Mouse (Mus musculus) ES-CJ7 (cell line): ENCODE data around the gene Uqcc3.
"Not testable (repeated sequence)": the region's sequence is repeated elsewhere in the genome, so short reads cannot be mapped to it uniquely, and the experiment has no call there.

ENCODE experiments used
- DNase-seq: peaks from one replicate; pipeline ENCODE4 v3.0.0; 2011; ENCODE audit warnings: low read depth, low spot score

Gene Uqcc3

DNA sequence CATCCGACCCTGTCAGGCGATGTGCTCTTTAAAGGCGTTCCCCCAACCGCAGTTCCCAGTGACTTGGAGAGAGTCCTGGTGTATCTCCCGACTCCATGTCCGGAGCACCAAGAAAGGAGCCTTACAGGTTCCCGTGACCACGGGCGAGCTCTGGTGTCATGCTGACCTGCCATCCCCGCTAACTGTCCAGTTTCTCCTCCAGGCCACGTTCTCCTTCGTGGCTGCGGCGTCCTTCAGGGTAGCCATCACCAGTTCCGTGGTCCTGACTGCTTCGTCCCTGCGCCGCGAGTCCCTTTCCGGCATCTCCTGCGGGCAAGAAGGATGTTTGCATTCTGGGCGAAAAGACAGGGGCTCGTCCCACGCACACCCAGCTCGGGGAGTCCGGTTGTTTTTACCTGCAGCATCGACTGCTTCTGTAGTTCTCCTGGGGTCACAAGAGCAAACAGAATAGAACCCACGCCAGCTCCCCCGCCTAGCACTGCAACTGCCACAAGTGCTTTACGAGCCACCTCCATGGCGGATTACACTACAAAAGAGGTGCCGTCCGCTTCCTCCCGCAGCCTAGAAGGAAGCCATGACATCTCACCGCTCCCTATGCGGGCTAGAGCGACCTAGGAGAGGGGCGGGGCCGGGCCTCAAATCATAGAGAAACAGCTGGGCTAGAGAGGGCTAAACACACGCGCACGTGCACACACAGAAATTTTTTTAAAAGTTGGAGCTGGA, at the start of gene Uqcc3:
Gene Uqcc3, minus strand, starts transcription at position 613 of the 723 bp plus-strand sequence.
- peak; percentile 88 for DNase-seq

DNA sequence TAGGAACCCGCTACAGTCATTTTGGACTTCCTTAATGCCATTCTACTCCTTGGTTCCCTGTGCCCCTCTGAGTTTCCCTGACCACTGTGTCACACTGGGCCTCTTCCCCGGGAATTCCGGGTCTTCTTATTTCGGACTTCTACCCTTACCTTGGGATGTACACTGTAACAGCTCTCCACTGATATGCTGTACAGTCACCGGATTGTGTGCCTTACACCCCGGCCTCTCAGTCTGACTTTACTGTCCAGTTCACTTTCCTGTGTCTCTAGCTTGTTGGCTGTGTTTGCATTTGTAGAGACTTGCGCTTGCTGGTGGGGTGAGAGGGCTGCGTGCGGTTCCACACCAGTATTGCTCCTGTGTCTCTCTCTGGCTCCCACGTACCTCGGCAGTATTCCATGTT, 49.4 kb upstream of the Uqcc3 start:
- DNase-seq: no peak

DNA sequence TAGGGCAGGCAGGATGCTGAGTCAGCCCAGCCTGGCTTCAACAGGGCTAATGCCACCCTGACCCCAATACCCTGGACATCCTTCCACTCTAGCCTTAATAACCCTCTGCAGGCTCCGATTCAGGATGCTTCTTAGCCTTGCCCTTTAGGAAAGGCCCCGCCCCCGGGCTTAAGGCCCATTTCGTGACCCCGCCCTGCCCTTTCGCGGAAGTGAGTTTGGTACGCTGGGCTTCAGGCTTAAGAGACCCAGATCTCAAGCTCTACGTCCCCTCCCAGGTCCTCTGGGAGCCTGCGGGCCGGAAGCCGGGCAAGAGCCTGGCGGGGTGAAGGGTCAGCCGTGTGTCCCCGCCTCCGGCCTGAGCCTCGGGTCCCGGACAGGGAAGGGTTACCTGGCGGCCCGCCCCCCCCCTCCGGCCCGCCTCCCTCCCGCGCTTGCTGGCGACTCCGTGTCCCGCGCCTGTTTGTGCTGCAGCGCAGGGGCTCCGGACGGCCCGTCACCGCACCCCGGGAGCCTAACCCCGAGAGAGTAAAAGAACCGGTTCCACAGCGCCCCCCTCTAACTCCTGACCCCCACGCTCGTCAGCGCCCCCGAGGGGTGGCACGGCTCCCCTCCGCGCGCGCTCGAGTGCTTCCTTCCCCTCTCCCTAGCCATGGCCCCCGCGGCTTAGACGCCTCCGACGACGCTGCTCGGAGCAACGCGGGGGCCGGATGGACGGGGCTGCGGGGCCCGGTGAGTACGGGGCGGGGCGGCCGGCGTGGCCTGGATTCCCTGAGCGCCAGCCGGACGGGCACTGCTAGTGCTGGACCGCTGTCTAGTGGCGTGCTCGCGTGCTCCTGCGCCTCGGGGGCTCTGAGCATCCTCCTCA, 48.7 kb upstream of the Uqcc3 start, which contains the start of the genes Rom1 and Eml3:
Gene Rom1, minus strand, starts transcription at position 133 of the 865 bp plus-strand sequence.
Gene Eml3, plus strand, starts transcription at position 329 of the 865 bp plus-strand sequence.
- DNase-seq: peak; percentile 83

DNA sequence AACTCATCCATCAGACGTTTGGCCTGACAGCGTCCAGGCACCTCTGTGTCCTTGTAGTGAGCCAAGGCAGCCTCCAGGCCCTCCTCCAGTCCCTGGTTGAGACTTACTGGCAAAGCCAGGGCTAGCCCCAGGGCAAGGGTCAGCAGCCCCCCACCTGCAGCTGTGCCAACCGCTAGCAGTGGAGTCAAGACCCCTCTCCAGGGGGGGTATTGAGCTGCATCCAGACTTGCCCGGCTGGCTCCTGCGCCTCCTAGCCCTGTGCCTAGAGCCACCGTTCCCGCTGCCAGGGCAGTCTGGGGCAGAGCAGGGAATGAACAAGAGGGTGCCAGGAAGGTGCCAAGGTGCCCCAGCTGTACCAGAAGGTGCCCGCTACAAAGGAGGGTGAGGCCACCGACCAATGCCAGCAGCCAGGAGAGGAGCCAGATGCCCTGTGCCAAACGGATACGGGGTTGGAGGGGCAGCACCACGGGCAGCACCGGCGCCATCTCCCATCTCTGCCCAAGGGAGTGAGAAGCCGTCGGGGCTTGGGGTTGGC, 48.0 kb upstream of the Uqcc3 start:
- DNase-seq: no peak

DNA sequence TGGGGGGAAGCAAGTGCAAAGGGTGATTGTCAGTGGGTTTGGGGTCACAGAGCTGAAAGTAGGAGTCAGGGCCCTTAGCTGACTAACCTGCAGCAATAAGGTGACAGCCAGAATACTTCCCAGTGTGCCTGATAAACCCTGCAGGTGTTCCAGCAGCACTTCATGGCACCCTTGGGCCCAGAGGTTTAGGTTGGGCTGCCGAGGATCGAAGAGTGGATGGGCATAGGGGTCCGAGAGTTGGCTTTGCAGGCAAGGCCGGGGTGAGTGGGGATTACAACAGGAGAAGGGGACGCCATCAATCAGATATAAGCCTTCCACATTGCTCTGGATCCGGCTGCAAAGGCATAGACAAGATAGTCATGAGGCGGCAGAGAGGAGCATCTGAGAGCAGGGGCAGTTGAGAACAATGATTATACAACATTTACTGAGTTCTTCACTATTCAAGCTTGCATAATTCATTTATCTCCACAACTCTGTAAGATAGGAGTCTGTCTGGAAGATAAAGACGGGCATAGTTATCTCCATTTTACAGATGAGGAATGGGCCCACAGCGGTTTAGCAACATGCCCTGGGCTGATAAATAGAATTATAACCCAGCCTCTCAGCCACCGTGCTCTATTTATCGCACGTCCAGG, 47.3 kb upstream of the Uqcc3 start:
- DNase-seq: no peak

DNA sequence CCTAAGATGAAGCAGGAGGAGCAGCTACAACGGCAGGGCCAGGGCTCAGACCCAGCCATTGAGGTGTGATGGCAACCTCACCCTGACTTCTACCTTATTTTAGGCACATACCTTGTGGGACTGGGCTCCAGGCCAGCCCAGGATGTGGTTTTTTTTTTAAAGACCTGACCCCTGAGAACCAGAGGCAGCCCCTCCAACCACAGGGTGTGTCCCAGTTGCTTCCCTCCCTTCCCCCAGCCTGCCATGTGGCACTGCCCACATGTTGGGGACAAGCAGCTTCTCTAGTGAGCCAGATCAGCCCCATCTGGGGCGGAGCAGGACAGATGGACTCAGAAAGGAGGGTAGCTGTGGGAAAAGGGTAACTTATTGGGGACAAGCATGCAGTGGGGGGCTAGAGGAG, 46.0 kb upstream of the Uqcc3 start:
- no peak for DNase-seq

DNA sequence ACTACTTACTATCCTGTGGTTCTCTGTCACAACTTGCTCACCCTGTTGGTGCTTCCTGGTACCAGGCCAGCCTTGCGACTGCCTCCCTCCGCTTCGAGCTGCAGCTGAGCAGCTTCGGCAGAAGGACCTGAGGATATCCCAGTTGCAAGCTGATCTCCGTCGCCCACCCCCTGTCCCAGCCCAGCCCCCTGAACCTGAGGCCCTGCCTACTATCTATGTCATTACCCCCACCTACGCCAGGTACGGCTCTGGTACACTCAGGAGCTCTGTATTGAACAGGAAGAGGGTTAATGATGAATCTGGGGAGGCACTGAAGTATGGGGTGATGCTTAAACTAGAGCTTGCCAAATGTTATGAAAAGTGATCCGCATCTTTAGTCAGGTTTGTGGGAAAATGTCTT, 41.0 kb upstream of the Uqcc3 start:
- DNase-seq: no peak

DNA sequence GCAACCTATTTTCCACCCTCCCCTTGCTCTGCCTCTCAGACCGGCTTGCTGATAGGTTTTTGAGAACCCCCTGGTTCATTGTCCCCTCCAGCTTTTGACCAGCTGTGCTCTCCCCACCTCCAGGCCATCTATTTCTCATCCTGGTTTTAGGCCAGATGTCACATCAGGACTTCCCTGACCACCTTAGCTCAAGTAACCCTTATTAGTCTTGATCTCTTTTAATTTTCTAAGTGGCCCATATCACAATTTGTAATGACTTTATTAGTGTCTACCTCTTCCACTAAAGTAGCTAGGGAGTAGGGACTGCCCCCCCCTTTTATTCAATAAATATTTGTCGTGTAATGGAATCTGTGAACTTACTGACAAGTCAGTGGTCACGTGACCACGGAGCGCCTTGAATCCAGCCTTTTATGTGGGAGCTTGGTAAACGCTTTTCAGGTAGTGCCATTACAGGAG, 40.1 kb upstream of the Uqcc3 start:
- DNase-seq: peak; percentile 67

DNA sequence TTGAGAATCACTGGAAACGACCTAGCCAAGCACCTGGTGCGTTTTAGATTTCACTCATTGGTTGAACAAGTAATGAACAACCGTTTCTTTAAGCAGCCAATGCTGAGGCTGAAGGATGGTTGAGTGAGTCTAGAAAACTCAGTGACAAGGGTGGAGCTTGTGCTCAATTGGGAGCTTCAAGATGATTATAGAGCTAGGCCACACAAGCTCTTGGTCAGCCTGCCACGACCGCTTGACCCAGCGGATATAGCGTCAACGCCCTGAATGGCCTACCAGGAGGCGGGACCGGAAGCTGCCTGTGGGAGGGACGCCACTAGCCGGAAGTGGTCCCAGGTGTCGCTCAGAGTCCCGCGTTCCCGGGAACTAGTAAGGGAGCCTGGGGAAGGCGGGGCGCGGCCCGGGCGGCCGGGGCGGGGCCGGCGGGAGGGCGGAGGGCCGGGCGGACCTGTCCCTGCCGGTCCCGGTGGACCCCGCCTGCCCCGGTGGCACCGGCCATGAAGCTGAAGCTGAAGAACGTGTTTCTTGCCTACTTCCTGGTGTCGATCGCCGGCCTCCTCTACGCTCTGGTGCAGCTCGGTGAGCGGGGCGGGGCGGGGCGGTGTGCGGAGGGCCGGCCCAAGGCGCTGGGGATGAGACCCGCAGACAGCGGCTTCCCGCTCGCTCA, 39.5 kb upstream of the Uqcc3 start, which contains the start of gene B3gat3:
Gene B3gat3, plus strand, starts transcription at position 302 of the 664 bp plus-strand sequence.
- DNase-seq: peak; percentile 91

DNA sequence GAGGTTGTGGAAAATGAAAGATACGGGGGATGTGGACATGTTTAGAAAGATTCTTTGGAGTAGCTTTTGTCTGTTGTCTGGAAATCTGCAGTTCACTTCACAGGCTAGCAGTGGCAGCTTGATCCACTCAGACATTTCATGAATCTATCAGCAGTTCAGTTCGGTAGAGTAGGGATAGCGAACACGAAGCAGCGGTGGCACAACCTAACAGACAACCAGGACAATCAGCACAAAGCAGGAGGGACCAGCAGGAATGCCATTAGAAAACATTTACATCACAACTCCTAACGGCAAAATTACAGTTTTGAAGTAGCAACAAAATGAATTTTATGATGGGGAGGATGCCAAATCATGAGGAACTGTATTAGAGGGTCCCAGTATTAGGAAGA, 39.0 kb upstream of the Uqcc3 start:
- DNase-seq: no peak

DNA sequence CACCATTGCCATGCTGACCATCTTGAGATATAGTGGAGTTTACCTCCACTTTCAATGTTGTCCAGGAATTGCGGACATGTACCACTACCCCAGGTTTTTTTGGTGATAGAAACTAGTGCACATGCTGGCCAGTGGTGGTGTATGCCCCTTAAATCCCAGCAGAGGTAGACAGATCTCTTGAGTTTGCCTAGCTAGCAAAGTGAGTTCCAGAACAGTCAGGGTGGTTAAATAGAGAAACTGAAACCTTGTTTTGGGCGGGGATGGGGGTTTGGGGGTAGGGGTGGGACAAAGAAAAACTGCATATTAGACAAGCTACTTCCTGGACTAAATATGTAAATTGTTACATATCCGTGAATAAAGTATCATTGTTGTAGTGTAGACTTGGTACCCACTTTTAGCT, 38.3 kb upstream of the Uqcc3 start:
- DNase-seq: no peak

DNA sequence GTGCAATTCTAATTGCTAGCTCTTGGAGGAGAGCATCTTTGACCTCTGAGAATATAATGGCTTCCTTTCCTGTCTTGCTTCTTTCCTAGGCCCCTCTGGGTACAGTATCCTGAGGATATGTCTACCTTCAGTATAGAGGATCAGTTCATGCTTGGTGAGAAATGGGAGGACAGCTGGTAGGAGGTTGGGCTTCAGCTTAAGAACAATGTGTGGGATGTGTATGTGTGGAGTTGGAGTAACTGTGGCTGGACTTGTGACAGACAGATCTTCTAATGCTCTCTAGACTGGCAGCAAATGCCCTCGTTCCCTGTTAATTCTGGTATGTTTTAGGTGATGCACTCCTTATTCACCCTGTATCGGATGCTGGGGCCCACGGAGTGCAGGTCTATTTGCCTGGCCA, 33.5 kb upstream of the Uqcc3 start:
- DNase-seq: no peak

DNA sequence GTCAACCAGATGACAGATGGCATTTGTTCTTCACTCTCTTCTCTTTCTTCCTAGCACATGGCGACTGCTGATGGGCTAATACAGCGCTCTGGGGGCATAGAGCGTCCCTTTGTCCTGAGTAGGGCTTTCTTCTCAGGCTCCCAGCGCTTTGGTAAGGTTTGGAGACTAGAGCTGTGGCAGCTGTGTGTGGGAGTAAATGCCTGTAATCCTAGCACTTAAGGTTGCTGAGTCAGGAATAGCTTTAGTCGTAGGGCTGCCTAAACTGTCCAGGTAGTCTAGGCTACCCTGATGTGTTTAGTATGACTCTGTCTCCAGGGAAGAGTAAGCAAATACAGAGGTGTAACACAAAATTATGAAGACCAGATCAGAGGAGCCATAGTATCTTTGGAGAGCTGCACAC, 31.1 kb upstream of the Uqcc3 start:
- DNase-seq: no peak

DNA sequence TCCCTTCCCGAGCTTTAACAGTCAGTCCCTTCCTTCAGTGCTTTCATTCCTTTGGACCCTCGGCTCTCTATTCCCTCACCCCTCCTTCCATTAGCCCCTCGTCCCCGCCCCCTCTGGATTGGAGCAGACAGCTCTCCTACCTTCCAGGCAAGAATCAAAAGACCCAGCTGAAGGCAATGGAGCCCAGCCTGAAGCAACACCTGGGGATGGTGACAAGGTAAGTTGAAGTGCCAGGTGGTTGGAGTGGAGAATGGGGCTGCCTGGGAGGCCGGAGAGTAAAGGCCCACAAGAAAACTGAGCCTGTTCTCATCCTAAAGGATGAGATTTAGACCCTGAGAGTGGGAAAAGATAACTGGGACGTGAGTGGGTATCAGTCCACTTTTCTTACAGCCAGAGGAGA, 27.8 kb upstream of the Uqcc3 start:
- no peak for DNase-seq

DNA sequence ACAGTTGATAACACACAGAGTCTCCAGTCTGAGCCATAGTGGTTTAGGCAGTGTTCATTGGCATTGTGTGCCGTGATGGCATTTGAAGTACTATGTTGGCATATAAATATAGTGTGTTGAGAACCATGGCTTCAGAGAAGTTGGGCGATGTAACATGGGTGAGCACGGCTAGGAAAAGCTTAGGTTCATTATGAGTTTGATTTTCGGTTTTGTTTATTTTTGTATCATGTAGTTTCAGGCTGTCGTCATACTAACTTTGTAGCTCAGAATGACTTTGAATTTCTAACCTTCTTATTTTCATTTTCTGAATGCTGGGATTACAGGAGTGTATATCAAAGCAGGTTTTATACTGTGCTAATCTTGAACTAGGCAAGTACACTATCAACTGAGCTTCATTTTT, 22.7 kb upstream of the Uqcc3 start:
- DNase-seq: no peak

DNA sequence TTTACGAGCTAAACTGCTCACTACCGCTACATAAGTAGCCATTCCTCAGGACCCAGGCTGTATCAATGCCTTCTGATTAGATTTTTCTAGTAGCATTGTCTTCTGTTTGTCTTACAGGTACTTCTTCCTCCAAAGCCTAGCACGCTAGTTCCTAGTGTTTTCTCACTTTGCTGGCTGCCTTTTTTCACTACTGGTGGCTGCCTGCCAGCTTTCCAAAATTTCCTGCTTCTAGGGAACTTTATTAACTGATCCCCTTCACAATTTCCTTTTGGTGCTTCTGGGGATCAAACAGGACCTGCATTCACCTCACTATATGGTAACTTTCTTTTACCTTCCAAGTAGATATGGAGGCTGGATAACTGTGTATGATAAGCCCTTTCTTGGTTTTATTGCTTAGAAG, 18.4 kb upstream of the Uqcc3 start:
- DNase-seq: no peak

DNA sequence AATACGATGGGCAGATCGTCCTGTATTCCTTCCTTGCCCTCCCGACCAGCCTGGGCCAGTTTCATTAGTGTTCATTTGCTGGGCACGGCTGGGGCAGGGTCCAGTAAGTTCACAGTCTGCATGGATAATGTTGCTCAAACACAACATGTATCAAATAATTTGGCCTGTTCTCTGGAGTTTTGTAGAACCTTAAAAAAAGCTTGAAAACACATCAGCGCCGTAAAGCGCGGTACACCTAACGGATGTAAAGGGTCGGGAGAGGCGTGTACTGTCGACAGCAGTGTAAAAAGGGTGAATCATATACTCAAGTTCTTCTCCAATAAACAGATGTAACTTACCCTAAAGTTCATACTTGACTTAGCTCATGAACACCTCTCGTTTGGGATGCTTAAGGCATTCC, 17.9 kb upstream of the Uqcc3 start:
- no peak for DNase-seq

DNA sequence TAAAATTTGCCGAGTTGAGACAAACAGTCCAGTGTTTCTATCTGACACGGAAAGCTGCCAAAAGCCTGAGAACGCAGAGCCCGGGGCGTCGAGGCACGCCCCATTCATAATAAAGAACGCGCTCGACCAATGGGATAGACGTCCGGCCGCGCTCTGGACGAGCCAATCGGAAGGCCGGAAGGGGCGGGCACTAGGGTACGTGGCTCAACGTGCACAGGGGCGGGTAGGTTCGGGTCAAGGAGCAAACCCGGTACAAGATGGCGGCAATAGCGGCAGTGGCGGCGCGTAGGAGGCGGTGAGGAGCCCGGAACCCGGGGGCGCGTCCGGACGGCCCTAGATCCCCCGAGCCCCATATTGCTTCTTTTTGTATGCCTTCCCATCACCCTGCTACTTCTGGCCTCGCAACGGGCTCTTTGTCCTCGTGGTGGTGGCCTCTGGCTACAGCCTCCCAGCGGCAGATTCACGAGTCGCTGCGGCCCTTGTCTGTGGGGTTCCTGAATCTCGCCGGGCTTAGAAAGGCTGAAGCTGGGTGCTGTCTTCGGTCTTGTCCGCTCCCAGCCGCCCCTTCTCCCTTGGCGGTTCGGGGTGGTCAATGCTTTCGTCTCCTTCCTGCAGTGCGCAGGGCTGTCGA, 17.3 kb upstream of the Uqcc3 start, which contains the start of gene Ganab:
Gene Ganab, plus strand, starts transcription at position 207 of the 631 bp plus-strand sequence.
- DNase-seq: peak; percentile 95

DNA sequence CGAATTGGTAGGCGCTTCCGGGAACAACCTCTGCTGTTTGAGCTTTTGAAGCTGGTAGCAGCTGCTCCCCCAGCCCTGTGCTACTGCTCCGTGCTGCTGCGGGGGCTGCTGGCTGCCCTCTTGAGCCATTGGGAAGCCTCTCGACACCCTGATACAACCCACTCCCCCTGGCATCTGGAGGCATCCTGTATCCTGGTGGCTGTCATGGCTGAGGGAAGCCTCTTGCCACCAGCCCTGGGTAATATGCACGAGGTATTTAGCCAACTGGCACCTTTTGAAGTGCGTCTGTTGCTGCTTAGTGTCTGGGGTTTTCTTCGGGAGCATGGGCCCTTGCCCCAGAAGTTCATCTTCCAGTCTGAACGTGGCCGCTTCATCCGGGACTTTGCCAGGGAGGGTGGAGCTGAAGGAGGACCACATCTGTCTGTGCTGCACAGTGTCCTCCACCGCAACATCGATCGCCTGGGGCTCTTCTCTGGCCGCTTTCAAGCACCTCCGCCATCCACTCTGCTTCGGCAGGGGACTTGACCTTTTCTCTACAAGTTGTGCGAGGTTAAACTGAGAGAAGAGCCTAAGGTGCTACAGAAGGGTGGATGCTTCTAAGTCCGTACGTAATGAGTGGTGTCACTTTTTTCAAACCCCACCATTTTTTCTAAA, 16.6 kb upstream of the Uqcc3 start:
- peak; percentile 54 for DNase-seq

DNA sequence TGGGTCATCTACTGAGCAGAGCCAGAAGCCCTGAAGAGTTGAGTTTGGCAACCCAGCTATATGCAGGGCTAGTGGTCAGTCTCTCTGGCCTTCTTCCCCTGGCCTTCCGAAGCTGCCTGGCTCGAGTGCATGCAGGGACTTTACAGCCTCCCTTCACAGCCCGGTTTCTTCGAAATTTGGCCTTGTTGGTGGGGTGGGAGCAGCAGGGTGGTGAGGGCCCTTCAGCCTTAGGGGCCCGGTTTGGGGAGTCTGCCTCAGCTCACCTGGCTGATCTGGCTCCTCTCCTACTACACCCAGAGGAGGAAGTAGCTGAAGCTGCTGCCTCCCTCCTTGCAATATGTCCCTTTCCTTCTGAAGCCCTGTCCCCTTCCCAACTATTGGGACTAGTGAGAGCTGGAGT, 15.5 kb upstream of the Uqcc3 start:
- not testable (repeated sequence) for DNase-seq
